Mouse (Mus musculus) granulocyte monocyte progenitor cell, adult 5-6 weeks (primary cell): ENCODE results near the gene Gm20937. TPM values are rescaled to one million over a fixed set of nuclear protein-coding genes. Genes with fewer than 3 reads are reported as not detected.
"Not testable (repeated sequence)": the region's sequence is repeated elsewhere in the genome, so short reads cannot be mapped to it uniquely, and the experiment has no call there.

Experiments used
- ATAC-seq: replicated peaks from 2 replicates; pipeline ENCODE4 v1.8.0; 2016; ENCODE audit warnings: mild to moderate bottlenecking, moderate TSS enrichment, inconsistent platforms; ENCODE audit not compliant: poor library complexity, severe bottlenecking
- total RNA-seq, 2 experiments: library from RNA; stranded (forward) in 1 of 2; stranded (reverse) in 1 of 2; fragments of 200-712, 200-1000 nt in 1 of 2; fragments of >200 nt in 1 of 2; fragmentation: Nextera tagmentation in 1 of 2; gene quantifications; 2 replicates each; pipeline ENCODE4 v1.2.3; 2014 to 2017

The Gm20937 gene
- total RNA-seq (2014; fragmentation: Nextera tagmentation) = not detected in 2 replicates
- total RNA-seq (2017) = not detected in 2 replicates

- ATAC-seq = not testable (repeated sequence)
Observed at GRCm38 (mm10) chrY:68294798-68295197, at the start of gene Gm20937. Gene Gm20937, minus strand, starts transcription at chrY:68294898.

Other genes starting within 250 kb of the Gm20937 start
- gene Gm20816, start 243.1 kb upstream of the Gm20937 start, total RNA-seq (2014; fragmentation: Nextera tagmentation) = not detected in 2 replicates
- not detected in 2 replicates for gene Gm20816, start 243.1 kb upstream of the Gm20937 start, total RNA-seq (2017)